Mouse (Mus musculus) mouse embryonic stem cell (cell line): Measurements from ENCODE around the gene Uaca.

Experiments used
- in situ Hi-C, 2 experiments: fragments of 300-500 bp; cut with MboI; formaldehyde crosslinking; loops; 1 replicate in 1 of 2; 3 replicates in 1 of 2; pipeline ENCODE4 v1.14.3; 2019 to 2020; ENCODE audit warnings: low sequenced_read_pairs in 2 of 2, low pct_unique_long_range_greater_than_20kb in 1 of 2, mixed read lengths in 1 of 2; ENCODE audit not compliant: unreplicated experiment in 1 of 2

Gene Uaca

GRCm38 (mm10) chr9:60826759-60827158 is 32.4 kb downstream of the Uaca start:
- in situ Hi-C loops, result no loop called here

- in situ Hi-C loops, result no loop called here
These were observed 33.9 kb downstream of the Uaca start for GRCm38 (mm10) chr9:60828196-60828595.

- in situ Hi-C loops, result no loop called here
These were observed 35.3 kb downstream of the Uaca start for GRCm38 (mm10) chr9:60829610-60830009.

GRCm38 (mm10) chr9:60830079-60830478 is 35.7 kb downstream of the Uaca start:
- in situ Hi-C loops, result no loop called here

GRCm38 (mm10) chr9:60832233-60832632 is 37.9 kb downstream of the Uaca start:
- in situ Hi-C loops, result no loop called here

- in situ Hi-C loops, result no loop called here
These were observed 41.8 kb downstream of the Uaca start for GRCm38 (mm10) chr9:60836151-60836550.

GRCm38 (mm10) chr9:60837078-60837448 is 42.7 kb downstream of the Uaca start:
- in situ Hi-C loops, result no loop called here

GRCm38 (mm10) chr9:60837449-60838141 is 43.3 kb downstream of the Uaca start:
- in situ Hi-C loops, result no loop called here

- in situ Hi-C loops, result no loop called here
These were observed 44.1 kb downstream of the Uaca start for GRCm38 (mm10) chr9:60838331-60838872.

- in situ Hi-C loops, result no loop called here
These were observed 47.1 kb downstream of the Uaca start for GRCm38 (mm10) chr9:60841393-60841792.

GRCm38 (mm10) chr9:60843415-60844076 is 49.2 kb downstream of the Uaca start:
- in situ Hi-C loops, result no loop called here

GRCm38 (mm10) chr9:60848730-60849129 is 54.4 kb downstream of the Uaca start:
- in situ Hi-C loops, result no loop called here

GRCm38 (mm10) chr9:60849986-60850385 is 55.6 kb downstream of the Uaca start:
- in situ Hi-C loops, result loop anchor here in 1 of 2 experiments (10.0 kb wide), 1 partner anchor 135 kb away; the partner anchor contains the start of gene Larp6

- in situ Hi-C loops, result loop anchor here in 1 of 2 experiments (10.0 kb wide), 1 partner anchor 139 kb away; the partner anchor contains the start of gene Larp6
These were observed 59.9 kb downstream of the Uaca start for GRCm38 (mm10) chr9:60854196-60854595.

GRCm38 (mm10) chr9:60857833-60858232 is 63.5 kb downstream of the Uaca start:
- in situ Hi-C loops, result loop anchor here in 1 of 2 experiments (10.0 kb wide), 1 partner anchor 143 kb away; the partner anchor contains the start of gene Larp6

GRCm38 (mm10) chr9:60858306-60858960 is 64.1 kb downstream of the Uaca start:
- in situ Hi-C loops, result loop anchor here in 1 of 2 experiments (10.0 kb wide), 1 partner anchor 144 kb away; the partner anchor contains the start of gene Larp6

- in situ Hi-C loops, result loop anchor here in 1 of 2 experiments (10.0 kb wide), 1 partner anchor 144 kb away; the partner anchor contains the start of gene Larp6
These were observed 64.7 kb downstream of the Uaca start for GRCm38 (mm10) chr9:60859031-60859430.

- in situ Hi-C loops, result no loop called here
These were observed 66.7 kb downstream of the Uaca start for GRCm38 (mm10) chr9:60861030-60861429.

- in situ Hi-C loops, result no loop called here
These were observed 70.3 kb downstream of the Uaca start for GRCm38 (mm10) chr9:60864664-60865063.
